Mouse (Mus musculus): Measurements from ENCODE around the gene Serpinb1a.

DNA sequence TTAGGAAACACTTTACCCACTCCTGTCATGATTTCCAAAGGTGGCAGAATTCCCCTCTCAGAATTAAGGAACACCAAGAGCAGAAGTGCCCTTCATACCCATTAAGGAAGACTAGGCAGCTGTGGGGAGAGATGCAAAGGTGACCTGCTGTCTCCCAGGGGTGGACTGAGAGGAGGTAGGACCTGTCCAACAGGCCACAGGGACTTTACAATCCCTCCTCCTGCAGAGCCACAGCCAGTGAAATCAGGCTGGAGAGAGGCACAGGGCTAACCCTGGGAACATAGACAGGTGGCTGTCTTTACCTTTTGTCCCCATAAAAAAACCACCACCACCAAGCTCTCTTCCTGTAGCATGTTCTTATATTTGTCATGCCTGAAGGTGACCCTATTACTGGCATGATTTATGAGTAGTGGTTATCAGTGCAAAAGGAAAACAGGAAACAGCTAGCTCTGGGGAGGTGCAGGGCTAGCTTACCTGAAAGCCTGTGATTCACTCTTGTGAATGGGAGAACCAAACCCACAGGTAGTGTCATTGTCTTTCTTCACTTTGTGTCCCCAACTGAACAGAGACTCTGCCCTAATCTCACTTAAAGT is 1.4 kb downstream of the Serpinb1a start:
- no peak for TF ChIP-seq CTCF (IDR thresholded peaks at IDR 0.05; ENCODE audit: low read depth, low read length)
- no peak for TF ChIP-seq POLR2A (IDR thresholded peaks at IDR 0.05; ENCODE audit: extremely low read depth, insufficient read depth, low read length)
